Mouse (Mus musculus) heart, embryonic 15.5 days (tissue): ENCODE measurements around the gene Fbxw9. TPM values are rescaled to one million over a fixed set of nuclear protein-coding genes. Genes with fewer than 3 reads are reported as not detected.
A peak's percentile ranks its signal among the peaks of the same experiment; 100 is the strongest.

Source experiments
- ATAC-seq: fragments of 200-750 bp; cut with Nextera tagmentation; replicated peaks from 2 replicates; pipeline ENCODE4 v1.8.0; 2017; ENCODE audit warnings: low read depth, moderate TSS enrichment; ENCODE audit not compliant: insufficient number of reproducible peaks, insufficient read depth, low FRiP score
- H3K27ac ChIP-seq: fragments of 300-500 bp; sonication (generic); 2 replicates; pipeline ENCODE4 v1.5.1; 2015; ENCODE audit warnings: mild to moderate bottlenecking, inconsistent platforms
- H3K27me3 ChIP-seq: fragments of 300-500 bp; sonication (generic); 2 replicates; pipeline ENCODE4 v1.6.1; 2015; ENCODE audit warnings: inconsistent platforms
- H3K36me3 ChIP-seq: fragments of 300-500 bp; sonication (generic); 2 replicates; pipeline ENCODE4 v1.6.1; 2015; ENCODE audit warnings: mild to moderate bottlenecking, inconsistent platforms
- H3K4me1 ChIP-seq: fragments of 300-500 bp; sonication (generic); replicated peaks from 2 replicates; pipeline ENCODE4 v1.6.1; 2015; ENCODE audit warnings: inconsistent platforms
- H3K4me2 ChIP-seq: fragments of 300-500 bp; sonication (generic); 2 replicates; pipeline ENCODE4 v1.6.1; 2015; ENCODE audit warnings: inconsistent platforms, mild to moderate bottlenecking, moderate library complexity
- H3K4me3 ChIP-seq: fragments of 300-500 bp; sonication (generic); 2 replicates; pipeline ENCODE4 v1.5.1; 2015; ENCODE audit warnings: mild to moderate bottlenecking, inconsistent platforms
- H3K9ac ChIP-seq: fragments of 300-500 bp; sonication (generic); 2 replicates; pipeline ENCODE4 v1.6.1; 2015; ENCODE audit warnings: mild to moderate bottlenecking, inconsistent platforms
- H3K9me3 ChIP-seq: fragments of 300-500 bp; sonication (generic); replicated peaks from 2 replicates; pipeline ENCODE4 v1.6.1; 2016; ENCODE audit warnings: inconsistent platforms
- WGBS: fragments of 180-500 bp; shearing (Covaris S2); methylation state at CpG from one replicate; pipeline ENCODE4 v1.1.7; 2015; ENCODE audit warnings: mixed read lengths; 5-methylcytosine and 5-hydroxymethylcytosine counted together
- polyA plus RNA-seq: library from polyadenylated mRNA; unstranded; fragments of >200 nt; fragmentation: Nextera tagmentation; extraction: Ambion mirVana; gene quantifications from 2 replicates; pipeline ENCODE4 v1.2.1, GENCODE M21; 2015

Fbxw9 gene
- polyA plus RNA-seq, 1 experiment from 2014 or later: 15.4 TPM

- WGBS: under 1% methylated on average over 57 of the region's 57 CpGs
- Histone ChIP-seq H3K9ac (peak overlapping the region; percentile 95), H3K27me3 (no peaks in the 10 kb centered on the region), H3K9me3 (no peaks in the 10 kb centered on the region), H3K4me1 (peaks cover 31% of the 10 kb centered on the region), H3K4me3 (peak overlapping the region; percentile 91), H3K36me3 (peaks cover 22% of the 10 kb centered on the region), H3K27ac (peak overlapping the region; percentile 100), H3K4me2 (peak overlapping the region; percentile 84)
- ATAC-seq: 0 out of 2 replicates have a peak, but pooled peaks have one; percentile 2
These were observed 21.9 kb upstream of the Fbxw9 start for GRCm38 (mm10) chr8:85037681-85038531.

- Histone ChIP-seq H3K27me3 (no peaks in the 10 kb centered on the region), H3K4me3 (no peak overlapping the region), H3K9ac (no peak overlapping the region), H3K36me3 (peaks cover 73% of the 10 kb centered on the region), H3K4me2 (no peak overlapping the region), H3K9me3 (no peaks in the 10 kb centered on the region), H3K4me1 (peaks cover 10% of the 10 kb centered on the region), H3K27ac (no peak overlapping the region)
- no peak for ATAC-seq
- 90% methylated on average over 6 of the region's 6 CpGs for WGBS
These were observed 16.2 kb upstream of the Fbxw9 start for GRCm38 (mm10) chr8:85043619-85044018.

GRCm38 (mm10) chr8:85057367-85057766, 2.5 kb upstream of the Fbxw9 start:
- Histone ChIP-seq H3K4me2 (no peak overlapping the region), H3K27me3 (no peaks in the 10 kb centered on the region), H3K9ac (no peak overlapping the region), H3K9me3 (no peaks in the 10 kb centered on the region), H3K4me3 (no peak overlapping the region), H3K27ac (no peak overlapping the region), H3K4me1 (peaks cover 19% of the 10 kb centered on the region), H3K36me3 (peaks cover 42% of the 10 kb centered on the region)
- no peak for ATAC-seq
- 74% methylated on average over 7 of the region's 7 CpGs for WGBS

GRCm38 (mm10) chr8:85062603-85063002, 2.7 kb downstream of the Fbxw9 start:
- H3K36me3 ChIP-seq: peaks cover 8% of the 10 kb centered on the region; the same call in 1 of the 2 replicates
- H3K4me3 ChIP-seq: no peak overlapping the region
- no peaks in the 10 kb centered on the region for H3K9me3 ChIP-seq
- H3K9ac ChIP-seq: no peak overlapping the region
- H3K27ac ChIP-seq: no peak overlapping the region
- ATAC-seq: no peak
- no peaks in the 10 kb centered on the region for H3K27me3 ChIP-seq
- H3K4me1 ChIP-seq: peaks cover 19% of the 10 kb centered on the region
- WGBS: 87% methylated on average over 4 of the region's 4 CpGs
- no peak overlapping the region for H3K4me2 ChIP-seq

GRCm38 (mm10) chr8:85065213-85065612, 5.4 kb downstream of the Fbxw9 start:
- WGBS: 56% methylated on average over 2 of the region's 2 CpGs
- ATAC-seq: no peak

GRCm38 (mm10) chr8:85067155-85067554, 7.3 kb downstream of the Fbxw9 start:
- H3K36me3 ChIP-seq: peaks cover 8% of the 10 kb centered on the region; the same call in 1 of the 2 replicates
- H3K27me3 ChIP-seq: no peaks in the 10 kb centered on the region
- H3K4me3 ChIP-seq: no peak overlapping the region
- H3K4me2 ChIP-seq: no peak overlapping the region
- no peak overlapping the region for H3K27ac ChIP-seq
- H3K9me3 ChIP-seq: no peaks in the 10 kb centered on the region
- no peak overlapping the region for H3K9ac ChIP-seq
- no peak for ATAC-seq
- peaks cover 4% of the 10 kb centered on the region for H3K4me1 ChIP-seq
- 93% methylated on average over 2 of the region's 2 CpGs for WGBS

More at GRCm38 (mm10) chr8:85065213-85065612, 5.4 kb downstream of the Fbxw9 start:
- H3K4me1 ChIP-seq: peaks cover 18% of the 10 kb centered on the region
- no peak overlapping the region for H3K27ac ChIP-seq
- H3K9ac ChIP-seq: no peak overlapping the region
- H3K36me3 ChIP-seq: peaks cover 8% of the 10 kb centered on the region; the same call in 1 of the 2 replicates
- no peaks in the 10 kb centered on the region for H3K9me3 ChIP-seq
- no peaks in the 10 kb centered on the region for H3K27me3 ChIP-seq
- H3K4me2 ChIP-seq: no peak overlapping the region
- H3K4me3 ChIP-seq: no peak overlapping the region

GRCm38 (mm10) chr8:85067982-85068381, 8.1 kb downstream of the Fbxw9 start, which contains the start of gene Gm5741:
Gene Gm5741, minus strand, starts transcription at chr8:85067982.
- H3K4me3 ChIP-seq: no peak within 1 kb of the TSS
- H3K36me3 ChIP-seq: peaks cover 8% of the 10 kb centered on the region; the same call in 1 of the 2 replicates
- H3K27ac ChIP-seq: no peak within 1 kb of the TSS
- no peak within 1 kb of the TSS for H3K9ac ChIP-seq
- H3K4me1 ChIP-seq: peaks cover 13% of the 10 kb centered on the region
- no peaks in the 10 kb centered on the region for H3K27me3 ChIP-seq
- no peak within 1 kb of the TSS for H3K4me2 ChIP-seq
- no peaks in the 10 kb centered on the region for H3K9me3 ChIP-seq
- ATAC-seq: no peak

GRCm38 (mm10) chr8:85071041-85071440, 11.2 kb downstream of the Fbxw9 start:
- Histone ChIP-seq H3K27ac (peak overlapping the region; percentile 94), H3K4me1 (peaks cover 13% of the 10 kb centered on the region), H3K27me3 (no peaks in the 10 kb centered on the region), H3K9ac (no peak overlapping the region), H3K4me3 (peak overlapping the region; percentile 83), H3K4me2 (peak overlapping the region; percentile 82), H3K36me3 (peaks cover 29% of the 10 kb centered on the region), H3K9me3 (no peaks in the 10 kb centered on the region)
- 86% methylated on average over 5 of the region's 5 CpGs for WGBS
- ATAC-seq: no peak

- H3K4me1 ChIP-seq: peaks cover 13% of the 10 kb centered on the region
- peak within 1 kb of the TSS; percentile 94 for H3K27ac ChIP-seq
- H3K36me3 ChIP-seq: peaks cover 29% of the 10 kb centered on the region
- peak within 1 kb of the TSS; percentile 83 for H3K4me3 ChIP-seq
- peak within 1 kb of the TSS; percentile 81 for H3K9ac ChIP-seq
- no peaks in the 10 kb centered on the region for H3K9me3 ChIP-seq
- peak within 1 kb of the TSS; percentile 82 for H3K4me2 ChIP-seq
- peak; percentile 84 for ATAC-seq
- H3K27me3 ChIP-seq: no peaks in the 10 kb centered on the region
- under 1% methylated on average over 68 of the region's 68 CpGs for WGBS
These were observed 11.8 kb downstream of the Fbxw9 start, which contains the start of gene Dhps for GRCm38 (mm10) chr8:85071514-85072281. Gene Dhps, plus strand, starts transcription at chr8:85071757.

GRCm38 (mm10) chr8:85072364-85072929, 12.6 kb downstream of the Fbxw9 start:
- Histone ChIP-seq H3K4me3 (peak overlapping the region; percentile 83), H3K9me3 (no peaks in the 10 kb centered on the region), H3K9ac (peak overlapping the region; percentile 81), H3K27me3 (no peaks in the 10 kb centered on the region), H3K27ac (peak overlapping the region; percentile 94), H3K36me3 (peaks cover 31% of the 10 kb centered on the region), H3K4me1 (peaks cover 13% of the 10 kb centered on the region), H3K4me2 (peak overlapping the region; percentile 82)
- no peak for ATAC-seq
- 32% methylated on average over 9 of the region's 9 CpGs for WGBS

- Histone ChIP-seq H3K36me3 (peaks cover 31% of the 10 kb centered on the region), H3K4me3 (no peak overlapping the region), H3K4me2 (no peak overlapping the region), H3K9ac (no peak overlapping the region), H3K27me3 (no peaks in the 10 kb centered on the region), H3K4me1 (peaks cover 13% of the 10 kb centered on the region), H3K9me3 (no peaks in the 10 kb centered on the region), H3K27ac (no peak overlapping the region)
- ATAC-seq: no peak
- WGBS: 84% methylated on average over 15 of the region's 15 CpGs
These were observed 13.3 kb downstream of the Fbxw9 start for GRCm38 (mm10) chr8:85073041-85073612.
